Mouse (Mus musculus): ENCODE data around the gene Ndst4. TPM values are rescaled to one million over a fixed set of nuclear protein-coding genes. Genes with fewer than 3 reads are reported as not detected.

Ndst4 gene
- total RNA-seq, 1 experiment from 2014 or later = not detected

- DNase-seq = no peak
These were observed 331.1 kb downstream of the Ndst4 start for GRCm38 (mm10) chr3:125734945-125735344.

GRCm38 (mm10) chr3:125744468-125745141 is 340.7 kb downstream of the Ndst4 start:
- no peak for DNase-seq

DNA sequence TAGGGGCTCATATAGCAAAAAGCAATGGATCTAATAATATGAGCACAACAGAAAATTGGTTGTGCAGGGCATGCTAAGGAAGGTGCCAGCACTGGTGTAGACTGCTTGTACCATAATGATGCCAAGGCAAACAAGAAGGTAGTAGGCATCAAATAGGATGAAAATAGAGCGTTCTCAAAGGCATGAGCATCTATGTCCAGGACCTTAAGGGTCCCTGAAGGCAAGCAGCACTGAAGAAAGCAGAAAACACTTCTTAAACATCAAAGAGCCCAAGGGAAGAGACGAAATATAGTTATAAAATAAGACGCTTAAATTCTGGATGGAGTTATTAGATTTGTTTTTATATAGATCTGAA is 341.2 kb downstream of the Ndst4 start:
- no peak for DNase-seq

DNA sequence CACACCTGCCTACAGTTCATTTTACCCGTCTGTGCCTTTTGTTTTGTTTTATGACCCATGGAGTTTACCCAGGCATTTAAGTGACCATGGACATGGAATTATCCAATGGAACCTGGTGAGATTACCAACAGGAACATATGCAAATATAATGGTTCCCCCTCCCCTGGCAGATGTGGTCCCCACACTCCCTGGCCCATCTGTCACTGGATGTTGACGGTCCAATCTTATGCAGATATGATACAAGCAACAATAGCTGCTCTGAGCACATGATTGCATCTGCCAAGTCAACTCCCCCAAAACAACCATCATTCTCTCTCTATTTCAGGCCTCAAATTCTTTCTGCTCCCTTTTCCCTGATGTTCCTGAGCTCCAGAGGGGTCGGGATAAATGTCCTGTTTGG is 342.5 kb downstream of the Ndst4 start:
- DNase-seq = no peak

- DNase-seq = no peak
These were observed 353.0 kb downstream of the Ndst4 start for GRCm38 (mm10) chr3:125756911-125757310.

DNA sequence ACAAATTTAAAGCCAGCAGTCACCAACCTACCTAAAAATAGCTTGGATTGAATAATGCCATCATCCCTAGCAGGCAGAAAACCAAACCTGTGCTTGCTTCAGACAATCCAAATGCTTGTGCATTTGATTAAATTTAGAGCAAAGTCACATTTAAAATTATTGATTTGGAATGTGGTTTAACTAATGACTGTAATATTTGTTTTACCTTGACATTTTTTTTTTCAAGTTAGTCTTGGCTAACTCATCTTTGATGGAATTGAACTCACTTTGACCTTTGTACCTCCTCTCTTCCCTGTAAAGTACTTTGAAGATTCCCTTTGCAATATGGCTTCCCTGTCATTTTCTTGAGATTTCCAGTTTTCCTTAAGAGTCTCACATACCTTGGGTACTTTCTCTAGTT is 356.8 kb downstream of the Ndst4 start:
- DNase-seq = no peak
